Mouse (Mus musculus): ENCODE results near the gene Nae1. TPM values are rescaled to one million over a fixed set of nuclear protein-coding genes. Genes with fewer than 3 reads are reported as not detected.

Gene Nae1
- polyA plus RNA-seq (2015; fragmentation: Nextera tagmentation; extraction: Ambion mirVana) = 40.8 and 41.6 TPM in 2 replicates

GRCm38 (mm10) chr8:104533971-104534778 is at the start of gene Nae1, which contains the start of gene Car7:
TSS of gene Nae1 (minus strand) at chr8:104534637.
TSS of gene Car7 (plus strand) at chr8:104534689.

GRCm38 (mm10) chr8:104509061-104510006 is 25.1 kb downstream of the Nae1 start, which contains the start of gene Terb1:
TSS of gene Terb1 (minus strand) at chr8:104509910.

Other genes starting within 250 kb of the Nae1 start
- gene Cmtm2a, start 241.5 kb downstream of the Nae1 start, polyA plus RNA-seq (2015; fragmentation: Nextera tagmentation; extraction: Ambion mirVana) = not detected in 2 replicates
- not detected in 2 replicates for gene Gm45711, start 224.6 kb downstream of the Nae1 start, polyA plus RNA-seq (2015; fragmentation: Nextera tagmentation; extraction: Ambion mirVana)
- not detected in 2 replicates for gene Cmtm1, start 224.5 kb downstream of the Nae1 start, polyA plus RNA-seq (2015; fragmentation: Nextera tagmentation; extraction: Ambion mirVana)
- not detected in 2 replicates for gene Gm11020, start 213.1 kb downstream of the Nae1 start, polyA plus RNA-seq (2015; fragmentation: Nextera tagmentation; extraction: Ambion mirVana)
- not detected in 2 replicates for gene Cmtm2b, start 212.4 kb downstream of the Nae1 start, polyA plus RNA-seq (2015; fragmentation: Nextera tagmentation; extraction: Ambion mirVana)
- 44.0 and 60.1 TPM in 2 replicates for gene Cmtm3, start 195.2 kb downstream of the Nae1 start, polyA plus RNA-seq (2015; fragmentation: Nextera tagmentation; extraction: Ambion mirVana)
- gene Cmtm4, start 138.8 kb downstream of the Nae1 start, polyA plus RNA-seq (2015; fragmentation: Nextera tagmentation; extraction: Ambion mirVana) = 0.83 and 1.1 TPM in 2 replicates
- gene Dync1li2, start 91.6 kb downstream of the Nae1 start, polyA plus RNA-seq (2015; fragmentation: Nextera tagmentation; extraction: Ambion mirVana) = 18.4 and 21.2 TPM in 2 replicates
- gene Terb1, start 24.7 kb downstream of the Nae1 start, polyA plus RNA-seq (2015; fragmentation: Nextera tagmentation; extraction: Ambion mirVana) = 0.05 and 0.06 TPM in 2 replicates
- gene Car7, start 52 bp upstream of the Nae1 start, polyA plus RNA-seq (2015; fragmentation: Nextera tagmentation; extraction: Ambion mirVana) = 1.2 and 1.7 TPM in 2 replicates
- 3.0 and 3.3 TPM in 2 replicates for gene Pdp2, start 56.8 kb upstream of the Nae1 start, polyA plus RNA-seq (2015; fragmentation: Nextera tagmentation; extraction: Ambion mirVana)
- gene Cdh16, start 89.8 kb upstream of the Nae1 start, polyA plus RNA-seq (2015; fragmentation: Nextera tagmentation; extraction: Ambion mirVana) = not detected in 2 replicates
- 1.4 and 1.9 TPM in 2 replicates for gene Rrad, start 96.7 kb upstream of the Nae1 start, polyA plus RNA-seq (2015; fragmentation: Nextera tagmentation; extraction: Ambion mirVana)
- 40.6 TPM in 2 replicates for gene Ciao2b, start 107.3 kb upstream of the Nae1 start, polyA plus RNA-seq (2015; fragmentation: Nextera tagmentation; extraction: Ambion mirVana)
- 0.15 TPM in 1 of 2 replicates, not detected in the other for gene Ces2a, start 199.4 kb upstream of the Nae1 start, polyA plus RNA-seq (2015; fragmentation: Nextera tagmentation; extraction: Ambion mirVana)

All from spleen, postnatal 0 days (tissue).